Mouse (Mus musculus) heart, adult 9 months (tissue): Measurements from ENCODE around the gene Etnppl.
A peak's percentile ranks its signal among the peaks of the same experiment; 100 is the strongest.

Experiments used
- DNase-seq, 2 experiments: peaks; one replicate each; pipeline ENCODE4 v3.0.0; 2022; ENCODE audit warnings: low spot score in 2 of 2

Gene Etnppl

GRCm38 (mm10) chr3:130617439-130617898, at the start of gene Etnppl:
TSS of gene Etnppl (plus strand) at chr3:130617448.
- no peak for DNase-seq

- no peak for DNase-seq
Observed at GRCm38 (mm10) chr3:130568331-130569095, 48.7 kb upstream of the Etnppl start.

GRCm38 (mm10) chr3:130573243-130573642, 44.0 kb upstream of the Etnppl start:
- DNase-seq: no peak

- peak in 1 of 2 experiments; percentile 3 for DNase-seq
Observed at GRCm38 (mm10) chr3:130574652-130575051, 42.6 kb upstream of the Etnppl start.

DNA sequence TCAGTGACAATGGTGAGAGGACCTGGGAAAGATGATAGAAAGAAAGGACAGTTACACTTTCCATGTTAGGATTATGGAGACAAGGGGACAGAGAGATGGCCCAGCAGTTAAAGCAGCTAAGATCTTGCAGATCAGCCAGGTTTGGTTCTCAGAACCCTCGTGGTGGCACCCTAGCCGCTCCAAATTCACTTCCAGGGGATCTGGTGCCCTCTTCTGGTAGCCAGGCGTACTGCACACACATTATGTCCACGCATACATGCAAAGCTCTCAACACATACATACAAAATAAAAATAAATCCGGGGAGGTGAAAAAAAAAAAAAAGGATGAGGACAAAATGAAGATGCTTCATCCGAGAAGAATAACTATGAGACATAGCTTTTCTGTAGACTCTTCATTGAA, 40.6 kb upstream of the Etnppl start:
- no peak for DNase-seq

DNA sequence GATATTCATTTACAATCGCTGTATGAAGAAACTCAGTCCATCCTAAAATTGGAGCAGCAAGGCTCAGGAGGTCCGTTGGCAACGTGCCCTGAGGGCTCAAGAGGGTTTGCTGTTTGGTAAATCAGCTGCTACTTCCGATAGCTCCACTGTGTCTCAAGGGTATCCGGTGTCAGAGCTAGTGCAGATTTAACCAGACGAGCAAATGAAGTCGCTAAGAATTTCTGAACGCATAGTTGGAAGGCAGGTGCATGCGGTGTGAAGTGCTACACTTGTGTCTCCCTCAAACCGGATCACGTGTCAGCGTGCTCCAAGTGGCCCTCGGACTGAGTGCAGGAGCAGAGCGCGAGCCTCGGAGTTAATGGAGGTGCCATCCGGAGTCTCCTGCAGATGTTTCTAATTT, 37.7 kb upstream of the Etnppl start:
- no peak for DNase-seq

GRCm38 (mm10) chr3:130581577-130581976, 35.7 kb upstream of the Etnppl start:
- DNase-seq: no peak

GRCm38 (mm10) chr3:130582903-130583664, 34.2 kb upstream of the Etnppl start:
- DNase-seq: no peak

- DNase-seq: no peak
Observed at GRCm38 (mm10) chr3:130584007-130584406, 33.2 kb upstream of the Etnppl start.

DNA sequence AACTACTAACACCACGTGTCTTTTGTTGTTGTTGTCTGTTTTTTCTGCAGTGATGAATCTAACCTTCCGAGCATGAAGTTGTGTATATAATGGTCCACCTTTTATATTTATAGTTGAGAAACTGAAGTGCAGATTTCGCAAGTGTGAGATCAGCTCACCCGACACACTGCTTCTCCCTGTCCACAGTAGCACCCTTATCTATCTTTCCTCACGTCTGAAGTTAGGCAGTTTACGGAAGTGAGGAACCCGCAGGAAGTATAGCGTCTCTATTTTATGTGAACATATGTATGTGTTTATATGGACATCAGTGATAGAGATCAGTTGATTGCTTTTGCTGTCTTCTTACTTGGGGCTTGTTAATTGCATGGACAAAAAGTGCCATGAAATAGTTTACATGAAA, 22.2 kb upstream of the Etnppl start:
- DNase-seq: no peak

DNA sequence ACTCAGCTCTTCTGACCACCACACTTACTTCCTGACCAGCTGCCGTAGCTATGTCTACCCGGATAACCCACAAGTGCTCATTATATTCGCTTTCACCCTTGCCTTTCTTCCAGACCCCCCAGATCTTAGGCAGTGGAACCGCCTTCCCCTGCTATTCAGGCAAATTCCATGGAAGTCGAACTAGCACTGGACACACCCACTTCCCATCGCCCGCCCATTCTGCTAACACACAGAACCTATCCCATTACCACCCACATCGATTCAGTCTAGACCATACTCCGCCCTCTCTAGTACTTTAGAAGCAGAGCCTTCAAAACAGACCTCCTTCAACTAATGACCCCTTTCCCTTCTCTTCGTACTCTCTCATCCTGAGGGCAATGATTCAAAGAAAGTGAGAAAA, 15.8 kb upstream of the Etnppl start:
- no peak for DNase-seq

- no peak for DNase-seq
Observed at GRCm38 (mm10) chr3:130607924-130608323, 9.3 kb upstream of the Etnppl start.

GRCm38 (mm10) chr3:130614444-130614843, 2.8 kb upstream of the Etnppl start:
- no peak for DNase-seq

DNA sequence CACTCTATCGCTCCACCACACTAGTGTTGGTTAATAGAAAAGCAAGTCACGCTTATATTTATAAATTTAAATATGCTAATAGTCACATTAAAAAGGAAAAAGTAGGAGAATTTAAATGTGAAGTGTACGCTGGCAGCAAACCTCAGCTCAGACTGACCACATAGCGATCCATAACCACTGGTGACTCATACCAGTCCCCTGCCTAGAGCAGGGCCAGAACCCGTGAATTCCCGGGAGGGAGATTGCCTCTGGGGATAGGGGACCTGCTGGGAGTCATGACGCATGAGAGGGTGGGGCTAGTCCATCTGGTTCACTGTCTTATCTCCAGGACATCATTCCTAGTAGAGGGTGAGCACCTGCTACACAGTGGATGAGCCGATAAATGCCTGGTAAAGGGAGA, 1.6 kb upstream of the Etnppl start:
- DNase-seq: no peak

GRCm38 (mm10) chr3:130620517-130621146, 3.4 kb downstream of the Etnppl start:
- no peak for DNase-seq

- no peak for DNase-seq
Observed at GRCm38 (mm10) chr3:130628358-130628757, 11.1 kb downstream of the Etnppl start.

DNA sequence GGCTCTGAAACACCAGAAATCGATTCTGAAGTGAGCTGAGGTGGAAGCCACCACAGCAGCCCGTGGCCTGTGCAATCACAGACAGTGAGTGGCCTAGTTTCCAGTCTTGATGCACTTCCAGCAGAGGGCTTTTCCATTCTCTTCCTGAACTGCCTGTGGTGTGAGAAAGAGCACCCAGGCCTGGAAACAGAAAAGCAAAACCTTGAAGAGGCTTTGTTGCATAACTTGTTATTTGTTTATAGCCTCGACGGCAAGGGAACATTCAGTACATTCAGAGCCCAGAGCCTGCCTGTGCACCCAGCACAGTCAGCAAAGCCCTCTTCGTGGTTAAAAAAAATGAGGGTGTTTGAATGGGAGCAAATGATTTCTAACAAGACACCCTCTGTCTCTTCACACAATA, 16.6 kb downstream of the Etnppl start:
- peak; percentile 9 to 28 for DNase-seq

- DNase-seq: no peak
Observed at GRCm38 (mm10) chr3:130646110-130646810, 29.0 kb downstream of the Etnppl start.

- DNase-seq: no peak
Observed at GRCm38 (mm10) chr3:130649569-130649968, 32.3 kb downstream of the Etnppl start.

DNA sequence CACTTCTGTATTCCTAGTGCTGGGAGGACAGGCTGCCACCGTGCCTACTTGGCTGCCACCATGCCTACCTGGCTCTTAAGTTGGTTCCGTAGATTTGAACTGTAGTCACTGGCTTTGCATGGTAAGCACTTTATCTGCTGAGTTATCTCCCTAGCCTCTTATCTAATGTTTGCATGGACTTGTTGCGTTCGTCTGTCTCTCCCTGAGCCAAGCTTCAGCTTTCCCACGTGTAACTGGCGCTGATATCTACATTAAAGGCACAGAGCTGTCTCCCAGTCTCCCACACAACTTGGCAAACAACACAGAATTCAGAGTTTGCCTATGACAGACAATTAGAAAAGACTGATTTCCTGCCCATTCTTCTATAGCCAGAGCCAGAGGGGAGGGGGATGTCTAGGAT, 43.4 kb downstream of the Etnppl start:
- no peak for DNase-seq

DNA sequence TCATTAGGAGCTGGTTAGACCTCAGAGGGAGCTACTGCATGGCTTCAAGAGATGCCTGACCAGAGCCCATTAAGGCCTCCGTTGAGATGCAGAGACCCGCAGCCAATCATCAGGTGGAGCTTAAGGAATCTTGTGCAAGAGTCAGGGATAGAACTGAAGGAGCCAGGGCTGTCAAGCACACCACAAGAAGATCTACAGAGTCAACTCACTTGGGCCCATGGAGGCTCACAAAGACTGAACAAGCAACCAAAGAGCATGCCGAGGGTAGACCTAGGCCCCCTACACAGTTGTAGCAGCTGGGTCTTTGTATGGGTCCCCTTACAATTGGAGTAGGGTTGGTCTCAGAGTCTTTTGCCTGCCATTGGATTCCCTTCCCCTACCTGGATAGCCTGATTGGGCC, 45.2 kb downstream of the Etnppl start:
- DNase-seq: no peak

DNA sequence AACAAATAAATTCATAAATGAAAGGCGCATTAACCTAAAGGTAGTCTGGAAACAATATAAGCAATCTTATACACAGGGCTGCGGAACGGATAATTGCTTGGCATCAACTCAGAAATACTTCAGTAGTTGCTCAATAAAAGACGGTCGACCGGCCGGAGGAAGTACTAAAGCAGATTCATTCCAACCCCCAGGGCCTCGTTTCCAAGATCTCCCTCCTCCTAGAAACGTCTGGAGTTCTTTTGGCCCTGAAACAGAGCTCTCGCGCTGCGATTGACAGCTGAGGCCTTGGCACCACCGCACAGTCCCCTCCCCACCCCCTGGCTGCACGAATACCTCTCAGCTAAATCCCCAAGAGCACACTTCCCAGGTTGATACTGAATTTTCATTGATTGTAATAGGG, 54.0 kb downstream of the Etnppl start:
- no peak for DNase-seq
